Mouse (Mus musculus): ENCODE measurements around the gene Afm.

DNA sequence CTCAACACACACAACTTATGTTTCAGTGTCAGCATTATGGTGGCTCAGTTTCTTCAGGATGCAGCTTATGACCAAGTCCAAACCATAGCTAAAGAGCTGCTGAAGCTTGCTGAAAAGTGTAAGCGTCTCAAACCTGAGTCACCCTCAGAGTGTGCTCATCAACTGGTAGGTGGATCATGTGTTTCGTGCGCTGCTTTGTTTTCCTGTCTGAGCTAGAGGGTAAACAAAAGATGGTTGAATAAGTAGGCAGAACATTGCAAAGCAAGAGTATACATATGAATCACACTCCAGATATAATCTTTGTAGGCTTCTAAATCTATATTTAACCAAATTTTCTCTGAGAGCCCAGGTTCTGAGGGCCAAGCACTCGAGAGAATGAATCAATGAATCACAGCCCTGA, 45.4 kb downstream of the Afm start:
- TF ChIP-seq POLR2A (IDR thresholded peaks at IDR 0.05; ENCODE audit: control insufficient read depth, low read depth, low read length) (no peak), CTCF (IDR thresholded peaks at IDR 0.05; ENCODE audit: control insufficient read depth, insufficient read depth, insufficient replicate concordance, low read depth, low read length) (no peak)

Data from testis, adult 2 months (tissue).